Mouse (Mus musculus) E14TG2a.4 (cell line): ENCODE data around the gene Muc3.

Experiments
- CTCF ChIP-seq: conservative IDR thresholded peaks from 2 replicates; pipeline ENCODE4 v1.5.1; 2014; ENCODE audit warnings: low read length
- POU5F1 ChIP-seq: IDR thresholded peaks from 2 replicates; pipeline ENCODE4 v1.6.1; 2014; ENCODE audit warnings: low read length, borderline replicate concordance

DNA sequence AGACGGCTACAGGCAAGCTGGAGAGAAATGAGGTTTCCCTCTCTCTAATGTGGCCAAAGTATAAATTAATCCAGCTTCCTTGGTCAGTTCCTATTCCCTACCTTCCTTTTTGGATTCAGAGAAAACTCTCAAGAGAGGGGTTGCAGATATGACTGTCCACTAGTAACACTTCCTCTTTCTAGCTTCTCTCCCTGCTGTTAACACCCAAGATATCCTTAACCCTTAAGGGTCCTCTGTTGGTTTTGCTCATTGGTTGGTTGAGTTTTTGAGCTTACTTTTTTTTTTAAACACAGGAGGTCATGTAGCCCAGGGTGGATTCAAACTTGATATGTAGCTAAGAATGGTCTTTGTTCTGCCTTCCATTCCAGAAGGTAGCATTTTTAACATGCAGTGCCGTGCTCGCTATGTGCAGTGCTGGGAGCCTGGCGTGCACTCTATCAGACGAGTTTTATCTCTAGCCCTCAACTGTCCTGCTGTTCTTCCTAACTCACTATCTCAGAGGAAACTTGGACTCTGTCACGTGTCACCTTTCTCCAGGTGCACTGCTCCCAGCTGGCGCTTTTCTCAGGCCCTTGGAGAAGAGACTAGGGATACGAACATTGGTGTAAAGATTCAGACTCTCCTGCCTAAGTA is 45.5 kb upstream of the Muc3 start:
- TF ChIP-seq CTCF (no peak), POU5F1 (no peak)
